Comparison of ENCODE assay signal across 22 mouse cellular contexts in the genomic region with DNA sequence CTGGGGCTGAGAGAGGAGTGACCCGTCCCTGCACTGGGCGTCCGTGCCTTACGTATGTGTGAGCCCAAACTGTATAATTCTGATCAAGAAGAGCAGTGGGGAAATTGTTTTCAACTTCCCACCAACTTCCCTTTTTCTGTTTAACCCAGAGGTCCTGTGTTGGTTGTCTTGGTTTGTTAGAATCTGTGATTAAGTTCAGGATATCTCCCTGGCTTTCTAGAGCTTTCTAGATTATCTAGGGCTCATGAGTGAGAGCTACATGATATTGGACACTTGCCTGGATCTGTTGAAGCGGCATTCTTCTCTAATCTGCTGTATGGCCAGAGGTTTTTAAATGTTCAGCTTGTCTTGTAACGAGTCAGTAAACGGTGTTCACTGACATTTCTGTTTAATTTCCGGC. TPM values are rescaled to one million over a fixed set of nuclear protein-coding genes. Genes with fewer than 3 reads are reported as not detected.
DNase-seq lines count a peak whose midpoint lies in the region; ATAC-seq and TF ChIP-seq lines count a peak whose summit lies in the region.
"Had no signal": no experiment of that assay in that cellular context is flagged by ENCODE, and none has a peak within 500 bp of the region (broad histone marks: within the 10 kb centered on the region; RNA-seq: fewer than 3 reads in every experiment).

No protein-coding gene starts in this region.

- peak; percentile 19 for DNase-seq in kidney, postnatal 0 days (ENCODE audit: low spot score)
- DNase-seq in 416B (ENCODE audit: low read depth) (peak; percentile 6), MEL (ENCODE audit: low read depth, low spot score) (peak; percentile 83)
- no peak for DNase-seq in left cerebral cortex, postnatal 14 days (ENCODE audit: low spot score in 2 of 2)
- no peak for DNase-seq in left cerebral cortex, adult 2 months (ENCODE audit: extremely low spot score in 1 of 2, low spot score in 2 of 2)
- DNase-seq: adrenal gland, postnatal 14 days; cerebellum, adult 8-10 months; cerebellum, postnatal 36 days; kidney, adult 18-20 months; kidney, postnatal 10 days; retina, postnatal 1 day; right cerebral cortex, postnatal 25 days; spleen, adult 18-20 months; thymus, postnatal 14 days had no signal

- TF ChIP-seq EP300 in MEL (IDR thresholded peaks at IDR 0.05; ENCODE audit: low read depth in 1 of 2, low read length in 2 of 2), result peak; percentile 59 to 71; a peak in 3 of 4 replicates

- intact Hi-C loops in left cerebral cortex, postnatal 14 days (cut with DNase I), result no loop called here
- intact Hi-C loops in left cerebral cortex, adult 2 months (cut with DNase I), result no loop called here

- TF ChIP-seq CTCF in kidney, postnatal 0 days (IDR thresholded peaks at IDR 0.05; ENCODE audit: low read depth), result no peak
- no peak for TF ChIP-seq CTCF in MEL (IDR thresholded peaks at IDR 0.05 in 2 of 3, conservative IDR thresholded peaks at IDR 0.05 in 1 of 3; ENCODE audit: control insufficient read depth in 1 of 3, insufficient read depth in 1 of 3, low read depth in 2 of 3, low read length in 3 of 3, poor library complexity in 1 of 3, severe bottlenecking in 1 of 3)
- no peak for TF ChIP-seq CTCF in left cerebral cortex, adult 2 months (IDR thresholded peaks at IDR 0.05)

- no peak overlapping the region for H3K9ac ChIP-seq in kidney, postnatal 0 days (ENCODE audit: low read depth, low read length)
- H3K9ac ChIP-seq in kidney, embryonic 14.5 days (ENCODE audit: low read depth, low read length), result no peak overlapping the region
- no peak overlapping the region for H3K9ac ChIP-seq in MEL (ENCODE audit: control insufficient read depth, low read depth, low read length, poor library complexity, severe bottlenecking)
- H3K9ac ChIP-seq: embryonic facial prominence, embryonic 15.5 days; hindbrain, embryonic 13.5 days; midbrain, embryonic 15.5 days; neural tube, embryonic 12.5 days had no signal

- H3K4me2 ChIP-seq in kidney, postnatal 0 days (ENCODE audit: low read length), result no peak overlapping the region
- no peak overlapping the region for H3K4me2 ChIP-seq in kidney, embryonic 14.5 days (replicated peaks; ENCODE audit: low read depth, low read length)
- H3K4me2 ChIP-seq: embryonic facial prominence, embryonic 15.5 days; hindbrain, embryonic 13.5 days; midbrain, embryonic 15.5 days; neural tube, embryonic 12.5 days had no signal

- 70% methylated on average over 8 of the region's 8 CpGs for WGBS in kidney, postnatal 0 days
- 77% methylated on average over 8 of the region's 8 CpGs for WGBS in kidney, embryonic 14.5 days

- no peaks in the 10 kb centered on the region for H3K27me3 ChIP-seq in kidney, postnatal 0 days (ENCODE audit: insufficient read depth, low read length)
- no peaks in the 10 kb centered on the region for H3K27me3 ChIP-seq in kidney, embryonic 14.5 days (ENCODE audit: control insufficient read depth, insufficient read depth, low read length)
- no peaks in the 10 kb centered on the region for H3K27me3 ChIP-seq in MEL (ENCODE audit: control insufficient read depth in 1 of 2, insufficient read depth in 2 of 2, low read length in 2 of 2)
- H3K27me3 ChIP-seq: embryonic facial prominence, embryonic 15.5 days; midbrain, embryonic 15.5 days; neural tube, embryonic 12.5 days had no signal

- no peak; the same call in 1 of the 2 replicates for TF ChIP-seq RAD21 in MEL (IDR thresholded peaks at IDR 0.05; ENCODE audit: low read depth, low read length)

- no peak overlapping the region for H3K27ac ChIP-seq in kidney, postnatal 0 days
- H3K27ac ChIP-seq in kidney, embryonic 14.5 days (ENCODE audit: low read depth, low read length), result no peak overlapping the region
- H3K27ac ChIP-seq in MEL (ENCODE audit: control insufficient read depth, low read depth, low read length), result 0 out of 2 replicates have a peak overlapping the region, but pooled peaks have one; percentile 9
- no peak overlapping the region for H3K27ac ChIP-seq in left cerebral cortex, adult 2 months
- H3K27ac ChIP-seq: embryonic facial prominence, embryonic 15.5 days; hindbrain, embryonic 13.5 days; midbrain, embryonic 15.5 days; neural tube, embryonic 12.5 days had no signal

- no peaks in the 10 kb centered on the region for H3K9me3 ChIP-seq in kidney, postnatal 0 days (replicated peaks; ENCODE audit: low read length)
- H3K9me3 ChIP-seq in kidney, embryonic 14.5 days (ENCODE audit: control insufficient read depth, low read length), result no peaks in the 10 kb centered on the region
- no peaks in the 10 kb centered on the region for H3K9me3 ChIP-seq in MEL (replicated peaks; ENCODE audit: insufficient read depth, low read length)
- H3K9me3 ChIP-seq: embryonic facial prominence, embryonic 15.5 days; hindbrain, embryonic 13.5 days; midbrain, embryonic 15.5 days; neural tube, embryonic 12.5 days had no signal

- TF ChIP-seq POLR2A in MEL (IDR thresholded peaks at IDR 0.05; ENCODE audit: control insufficient read depth in 1 of 2, insufficient read depth in 1 of 2, low read depth in 1 of 2, low read length in 2 of 2, poor library complexity in 1 of 2), result no peak

- no peaks in the 10 kb centered on the region; the same call in 1 of the 2 replicates for H3K79me2 ChIP-seq in MEL (ENCODE audit: control insufficient read depth, insufficient read depth, low read length, poor library complexity)

- no peaks in the 10 kb centered on the region for H3K36me3 ChIP-seq in kidney, postnatal 0 days (ENCODE audit: insufficient read depth, low read length)
- H3K36me3 ChIP-seq in kidney, embryonic 14.5 days (ENCODE audit: control insufficient read depth, insufficient read depth, low read length), result no peaks in the 10 kb centered on the region
- H3K36me3 ChIP-seq in MEL (ENCODE audit: control insufficient read depth in 1 of 2, insufficient read depth in 2 of 2, low read length in 2 of 2), result peaks cover 9 to 21% of the 10 kb centered on the region in 2 experiments
- H3K36me3 ChIP-seq: embryonic facial prominence, embryonic 15.5 days; hindbrain, embryonic 13.5 days; midbrain, embryonic 15.5 days; neural tube, embryonic 12.5 days had no signal

- no peak for ATAC-seq in kidney, postnatal 0 days (replicated peaks; ENCODE audit: low FRiP score, low read depth)
- no peak for ATAC-seq in kidney, embryonic 14.5 days (ENCODE audit: low FRiP score, low TSS enrichment)
- peak; percentile 74 for ATAC-seq in megakaryocyte progenitor cell, adult 5-6 weeks (replicated peaks; ENCODE audit: poor library complexity)
- ATAC-seq: forebrain, embryonic 14.5 days; inflammation-experienced regulatory T-cells, adult 6 months; midbrain, embryonic 15.5 days had no signal

- H3K4me3 ChIP-seq in kidney, postnatal 0 days (replicated peaks; ENCODE audit: low read depth, low read length), result no peak overlapping the region
- no peak overlapping the region for H3K4me3 ChIP-seq in kidney, embryonic 14.5 days (ENCODE audit: low read length)
- no peak overlapping the region for H3K4me3 ChIP-seq in MEL (ENCODE audit: control insufficient read depth in 1 of 2, insufficient read depth in 1 of 2, low read depth in 2 of 2, low read length in 2 of 2)
- no peak overlapping the region for H3K4me3 ChIP-seq in left cerebral cortex, adult 2 months
- H3K4me3 ChIP-seq: embryonic facial prominence, embryonic 15.5 days; hindbrain, embryonic 13.5 days; midbrain, embryonic 15.5 days; neural tube, embryonic 12.5 days had no signal

- H3K4me1 ChIP-seq in kidney, postnatal 0 days (replicated peaks; ENCODE audit: insufficient read depth, low read length), result no peaks in the 10 kb centered on the region; the same call in 1 of the 2 replicates
- no peaks in the 10 kb centered on the region for H3K4me1 ChIP-seq in kidney, embryonic 14.5 days (ENCODE audit: control insufficient read depth, insufficient read depth, low read length)
- peaks cover 11 to 23% of the 10 kb centered on the region in 2 experiments for H3K4me1 ChIP-seq in MEL (ENCODE audit: control insufficient read depth in 1 of 2, insufficient read depth in 2 of 2, low read length in 2 of 2)
- H3K4me1 ChIP-seq: hindbrain, embryonic 13.5 days; midbrain, embryonic 15.5 days; neural tube, embryonic 12.5 days had no signal

TF ChIP-seq in MEL, 35 proteins besides CTCF, POLR2A, EP300 and RAD21 (continues in another document):
- TF ChIP-seq SIN3A (IDR thresholded peaks at IDR 0.05; ENCODE audit: low read length), result no peak; the same call in 1 of the 2 replicates
- TF ChIP-seq SMC3 (IDR thresholded peaks at IDR 0.05; ENCODE audit: low read depth, low read length), result no peak; the same call in 1 of the 2 replicates
- peak; percentile 84 for TF ChIP-seq GATA1 (IDR thresholded peaks at IDR 0.05; ENCODE audit: low read depth, low read length)
- TF ChIP-seq TBP (IDR thresholded peaks at IDR 0.05; ENCODE audit: low read depth, low read length), result no peak
- no peak for TF ChIP-seq GABPA (IDR thresholded peaks at IDR 0.05; ENCODE audit: low read depth, low read length)
- no peak for TF ChIP-seq TAL1 (IDR thresholded peaks at IDR 0.05; ENCODE audit: low read length)
- TF ChIP-seq MYB (IDR thresholded peaks at IDR 0.05; ENCODE audit: low read depth, low read length), result no peak
- TF ChIP-seq BHLHE40 (IDR thresholded peaks at IDR 0.05; ENCODE audit: borderline replicate concordance, low read depth, low read length), result peak; percentile 49; the same call in 1 of the 2 replicates
- TF ChIP-seq USF1 (IDR thresholded peaks at IDR 0.05; ENCODE audit: low read depth, low read length), result no peak

RNA-seq across cellular contexts. Expression of a gene that starts 30.7 kb away (rescaled TPM):
- 11.4 and 14.4 TPM in 2 replicates for polyA plus RNA-seq in kidney, postnatal 0 days (2015; fragmentation: Nextera tagmentation; extraction: Ambion mirVana)
- 8.1 and 9.4 TPM in 2 replicates for polyA plus RNA-seq in kidney, embryonic 14.5 days (2014; fragmentation: Nextera tagmentation; extraction: Ambion mirVana)
- 107 and 147 TPM in 2 replicates for total RNA-seq in MEL (2012; rRNA removed)
- 1 to 10 TPM in 1 of 2 experiments, not detected in 1; 1.0 TPM for polyA plus RNA-seq in MEL (2012; ENCODE audit: insufficient read depth in 1 of 2, insufficient read length in 2 of 2, low read depth in 1 of 2, low replicate concordance in 2 of 2, missing spikeins in 1 of 2)
- total RNA-seq in megakaryocyte progenitor cell, adult 5-6 weeks (2015), result 0.39 and 0.52 TPM in 2 replicates
- 20.9 and 25.2 TPM in 2 replicates for total RNA-seq in megakaryocyte progenitor cell, adult 5-6 weeks (2017)
- 1 to 10 TPM; 2.1 to 2.6 TPM for total RNA-seq in left cerebral cortex, postnatal 14 days (2021)
- total RNA-seq in left cerebral cortex, adult 2 months (2021), result 1 to 10 TPM; 3.5 to 3.7 TPM
- total RNA-seq: adrenal gland, postnatal 14 days had no signal

RNA-seq across cellular contexts. Expression of a gene that starts 53.8 kb away (rescaled TPM):
- 31.8 and 39.6 TPM in 2 replicates for polyA plus RNA-seq in kidney, postnatal 0 days (2015; fragmentation: Nextera tagmentation; extraction: Ambion mirVana)
- polyA plus RNA-seq in kidney, embryonic 14.5 days (2014; fragmentation: Nextera tagmentation; extraction: Ambion mirVana), result 41.7 and 49.8 TPM in 2 replicates
- 0.10 TPM in 1 of 2 replicates, not detected in the other for total RNA-seq in MEL (2012; rRNA removed)
- under 1 TPM in 1 of 2 experiments, not detected in 1; 0.31 TPM for polyA plus RNA-seq in MEL (2012; ENCODE audit: insufficient read depth in 1 of 2, insufficient read length in 2 of 2, low read depth in 1 of 2, low replicate concordance in 2 of 2, missing spikeins in 1 of 2)
- total RNA-seq in megakaryocyte progenitor cell, adult 5-6 weeks (2015), result 4.0 TPM in 2 replicates
- 1.3 and 2.7 TPM in 2 replicates for total RNA-seq in megakaryocyte progenitor cell, adult 5-6 weeks (2017)
- 10 to 100 TPM; 13.4 to 14.9 TPM for total RNA-seq in left cerebral cortex, postnatal 14 days (2021)
- total RNA-seq in left cerebral cortex, adult 2 months (2021), result 10 to 100 TPM in 1 of 2 experiments, 1 to 10 TPM in 1; 9.7 to 11.0 TPM

Comparison
In these comparisons a context has a peak if more than half of its experiments do, and no peak if none do; other contexts are left out.
1. DNase-seq: peak in kidney, postnatal 0 days (single experiment), 416B (single experiment) and MEL (single experiment); none in left cerebral cortex, postnatal 14 days (0 of 2) and left cerebral cortex, adult 2 months (0 of 2).